Mouse (Mus musculus) small intestine, adult 2 months (tissue): ENCODE measurements around the gene Spem2.

ENCODE experiments used
- CTCF ChIP-seq: fragments of 200-500 bp; IDR thresholded peaks from 2 replicates; pipeline ENCODE4 v1.5.1; 2012; ENCODE audit warnings: low read depth, mild to moderate bottlenecking, control low read depth, inconsistent platforms, low read length, moderate library complexity, mixed read lengths; ENCODE audit not compliant: insufficient replicate concordance, insufficient read length; ENCODE audit errors: extremely low read depth
- POLR2A ChIP-seq: fragments of 200-500 bp; IDR thresholded peaks from 2 replicates; pipeline ENCODE4 v1.6.1; 2012; ENCODE audit warnings: low read depth, mild to moderate bottlenecking, control low read depth, inconsistent platforms, low read length, moderate library complexity

GRCm38 (mm10) chr11:69802648-69803105, 15.6 kb downstream of the Spem2 start:
- TF ChIP-seq CTCF (no peak), POLR2A (peak; percentile 84)
